Mouse (Mus musculus) forebrain, postnatal 0 days (tissue): ENCODE data around the gene Cd6. TPM values are rescaled to one million over a fixed set of nuclear protein-coding genes. Genes with fewer than 3 reads are reported as not detected.

Experiments
- ATAC-seq: fragments of 200-750 bp; cut with Nextera tagmentation; 2 replicates; pipeline ENCODE4 v1.8.0; 2017; ENCODE audit warnings: mild to moderate bottlenecking, moderate library complexity
- DNase-seq: peaks from one replicate; pipeline ENCODE4 v3.0.0-alpha.2; 2015
- H3K27ac ChIP-seq: fragments of 300-500 bp; sonication (generic); 2 replicates; pipeline ENCODE4 v1.5.1; 2014; ENCODE audit warnings: low read depth, mild to moderate bottlenecking, antibody characterized with exemption, low read length, moderate library complexity, mixed read lengths
- H3K27me3 ChIP-seq: fragments of 300-500 bp; sonication (generic); 2 replicates; pipeline ENCODE4 v1.6.1; 2014; ENCODE audit warnings: mild to moderate bottlenecking, low read length, mixed read lengths; ENCODE audit not compliant: insufficient read depth
- H3K36me3 ChIP-seq: fragments of 300-500 bp; sonication (generic); 2 replicates; pipeline ENCODE4 v1.6.1; 2014; ENCODE audit warnings: mild to moderate bottlenecking, moderate library complexity; ENCODE audit not compliant: insufficient read depth
- H3K4me1 ChIP-seq: fragments of 300-500 bp; sonication (generic); 2 replicates; pipeline ENCODE4 v1.6.1; 2014; ENCODE audit warnings: antibody characterized with exemption; ENCODE audit not compliant: insufficient read depth
- H3K4me2 ChIP-seq: fragments of 300-500 bp; sonication (generic); 2 replicates; pipeline ENCODE4 v1.6.1; 2014; ENCODE audit warnings: low read depth, mild to moderate bottlenecking, moderate library complexity
- H3K4me3 ChIP-seq: fragments of 300-500 bp; sonication (generic); 2 replicates; pipeline ENCODE4 v1.5.1; 2014; ENCODE audit warnings: low read depth, low read length, mixed read lengths
- H3K9ac ChIP-seq: fragments of 300-500 bp; sonication (generic); 2 replicates; pipeline ENCODE4 v1.6.1; 2014; ENCODE audit warnings: mild to moderate bottlenecking
- H3K9me3 ChIP-seq: fragments of 300-500 bp; sonication (generic); 2 replicates; pipeline ENCODE4 v1.6.1; 2016; ENCODE audit warnings: low read length
- CTCF ChIP-seq: sonication (generic); IDR thresholded peaks from 2 replicates; pipeline ENCODE4 v1.5.1; 2016; ENCODE audit warnings: antibody characterized with exemption, control low read depth, low read depth
- WGBS: fragments of 180-500 bp; shearing (Covaris S2); extraction: QIAGEN DNeasy Blood & Tissue Kit; methylation state at CpG from one replicate; pipeline ENCODE4 v1.1.7; 2014; 5-methylcytosine and 5-hydroxymethylcytosine counted together
- polyA plus RNA-seq: library from polyadenylated mRNA; unstranded; fragments of >200 nt; fragmentation: Nextera tagmentation; extraction: Ambion mirVana; gene quantifications from 2 replicates; pipeline ENCODE4 v1.2.1, GENCODE M21; 2015
- total RNA-seq: library from RNA; depleted of rRNA; stranded (reverse); fragments of >200 nt; gene quantifications from 2 replicates; pipeline ENCODE4 v1.2.3, GENCODE M21; 2014

Gene Cd6
- total and polyA plus RNA-seq, 2 experiments from 2014 or later, result 0.05 TPM; not detected in 1

DNA sequence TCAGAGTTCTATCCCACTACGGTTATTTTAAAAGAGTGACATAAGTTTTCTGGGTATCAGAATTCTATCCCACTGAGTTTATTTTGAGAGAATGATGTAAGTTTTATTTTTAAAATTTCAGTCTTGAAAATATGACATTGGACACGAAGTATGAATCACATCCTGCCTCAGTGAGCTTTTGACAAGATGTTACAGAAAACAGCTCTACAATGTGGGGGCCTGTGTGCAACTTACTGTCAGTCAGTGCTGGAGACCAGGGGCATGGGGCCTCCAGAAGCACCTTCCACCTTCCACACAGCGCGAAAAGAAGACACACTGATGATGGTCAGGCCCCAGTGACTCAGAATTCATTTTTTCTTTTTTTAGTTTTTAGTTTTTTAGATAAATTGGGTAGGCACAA lies 48.2 kb downstream of the Cd6 start:
- Histone ChIP-seq H3K9me3 (no peaks in the 10 kb centered on the region), H3K27ac (no peak overlapping the region), H3K4me2 (no peak overlapping the region), H3K9ac (no peak overlapping the region), H3K4me3 (no peak overlapping the region), H3K27me3 (no peaks in the 10 kb centered on the region), H3K36me3 (no peaks in the 10 kb centered on the region), H3K4me1 (peaks cover 3% of the 10 kb centered on the region; the same call in 1 of the 2 replicates)
- DNase-seq (no peak), ATAC-seq (no peak)
- WGBS, result 67% methylated on average over 4 of the region's 4 CpGs
- TF ChIP-seq CTCF, result no peak

DNA sequence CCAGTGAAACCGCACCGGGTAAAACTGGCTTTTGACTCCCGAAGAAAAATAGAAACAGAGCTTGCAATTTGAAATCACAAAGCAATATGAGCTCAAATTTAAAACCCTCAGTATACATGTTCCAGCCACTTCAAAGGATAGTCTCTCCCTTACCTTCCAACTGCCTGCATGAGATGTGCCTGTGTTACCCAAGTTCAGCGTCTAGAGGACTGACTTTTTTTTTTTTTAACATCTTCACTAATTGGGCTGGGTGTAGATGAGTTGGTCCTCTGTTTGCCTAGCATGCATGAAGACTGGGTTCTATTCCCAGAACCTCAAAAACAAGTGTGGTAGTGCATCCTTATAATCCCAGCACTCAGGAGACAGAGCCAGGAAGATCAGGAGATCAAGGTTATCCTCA lies 53.0 kb downstream of the Cd6 start:
- 83% methylated on average over 4 of the region's 4 CpGs for WGBS
- DNase-seq (no peak), ATAC-seq (no peak)
- no peaks in the 10 kb centered on the region for H3K9me3 ChIP-seq
- no peak overlapping the region for H3K4me3 ChIP-seq
- TF ChIP-seq CTCF, result no peak
- no peaks in the 10 kb centered on the region for H3K27me3 ChIP-seq
- H3K4me1 ChIP-seq, result no peaks in the 10 kb centered on the region
- no peak overlapping the region for H3K4me2 ChIP-seq
- no peak overlapping the region for H3K27ac ChIP-seq
- H3K36me3 ChIP-seq, result no peaks in the 10 kb centered on the region
- H3K9ac ChIP-seq, result no peak overlapping the region

GRCm38 (mm10) chr19:10774141-10774540 lies 55.7 kb downstream of the Cd6 start:
- no peak for ATAC-seq

DNA sequence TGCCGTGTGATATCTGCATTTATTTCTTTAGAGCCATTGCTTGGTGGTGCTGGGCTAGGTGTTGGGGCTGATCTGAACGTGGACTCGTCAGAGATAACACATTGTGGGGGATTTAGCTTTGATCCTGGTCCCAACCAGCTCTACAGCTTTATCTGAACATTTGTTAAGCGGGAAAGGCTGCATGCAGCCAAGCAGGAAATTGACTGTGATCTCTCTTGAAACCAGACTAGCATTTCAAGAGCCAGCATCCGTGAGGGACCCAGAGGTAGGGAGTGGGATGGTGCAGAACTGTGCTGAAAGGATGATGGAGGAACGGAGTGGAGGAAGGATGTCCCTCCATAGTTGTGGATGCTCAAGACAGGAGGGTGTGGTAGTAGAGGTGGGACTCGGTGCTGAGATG lies 56.5 kb downstream of the Cd6 start:
- Histone ChIP-seq H3K27ac (no peak overlapping the region), H3K27me3 (no peaks in the 10 kb centered on the region), H3K9ac (no peak overlapping the region), H3K36me3 (no peaks in the 10 kb centered on the region), H3K4me1 (no peaks in the 10 kb centered on the region), H3K4me2 (no peak overlapping the region), H3K9me3 (no peaks in the 10 kb centered on the region), H3K4me3 (no peak overlapping the region)
- DNase-seq (no peak), ATAC-seq (peak; percentile 32; the same call in 1 of the 2 replicates)
- 75% methylated on average over 7 of the region's 7 CpGs for WGBS
- no peak for TF ChIP-seq CTCF

More at GRCm38 (mm10) chr19:10774141-10774540, 55.7 kb downstream of the Cd6 start:
- TF ChIP-seq CTCF, result no peak
- Histone ChIP-seq H3K9ac (no peak overlapping the region), H3K27me3 (no peaks in the 10 kb centered on the region), H3K4me2 (no peak overlapping the region), H3K9me3 (no peaks in the 10 kb centered on the region), H3K4me1 (no peaks in the 10 kb centered on the region), H3K4me3 (no peak overlapping the region), H3K27ac (no peak overlapping the region), H3K36me3 (no peaks in the 10 kb centered on the region)
- 96% methylated on average over 6 of the region's 6 CpGs for WGBS
- no peak for DNase-seq

- H3K9ac ChIP-seq, result no peak overlapping the region
- ATAC-seq, result no peak
- no peak for TF ChIP-seq CTCF
- H3K4me2 ChIP-seq, result no peak overlapping the region
- H3K4me1 ChIP-seq, result no peaks in the 10 kb centered on the region
- no peak for DNase-seq
- no peaks in the 10 kb centered on the region for H3K36me3 ChIP-seq
- no peak overlapping the region for H3K4me3 ChIP-seq
- no peak overlapping the region for H3K27ac ChIP-seq
- H3K27me3 ChIP-seq, result no peaks in the 10 kb centered on the region
- WGBS, result 86% methylated on average over 10 of the region's 10 CpGs
- no peaks in the 10 kb centered on the region for H3K9me3 ChIP-seq
These were observed 57.0 kb downstream of the Cd6 start for GRCm38 (mm10) chr19:10772866-10773265.

- ATAC-seq, result no peak
These were observed 57.9 kb downstream of the Cd6 start for GRCm38 (mm10) chr19:10771995-10772394.

DNA sequence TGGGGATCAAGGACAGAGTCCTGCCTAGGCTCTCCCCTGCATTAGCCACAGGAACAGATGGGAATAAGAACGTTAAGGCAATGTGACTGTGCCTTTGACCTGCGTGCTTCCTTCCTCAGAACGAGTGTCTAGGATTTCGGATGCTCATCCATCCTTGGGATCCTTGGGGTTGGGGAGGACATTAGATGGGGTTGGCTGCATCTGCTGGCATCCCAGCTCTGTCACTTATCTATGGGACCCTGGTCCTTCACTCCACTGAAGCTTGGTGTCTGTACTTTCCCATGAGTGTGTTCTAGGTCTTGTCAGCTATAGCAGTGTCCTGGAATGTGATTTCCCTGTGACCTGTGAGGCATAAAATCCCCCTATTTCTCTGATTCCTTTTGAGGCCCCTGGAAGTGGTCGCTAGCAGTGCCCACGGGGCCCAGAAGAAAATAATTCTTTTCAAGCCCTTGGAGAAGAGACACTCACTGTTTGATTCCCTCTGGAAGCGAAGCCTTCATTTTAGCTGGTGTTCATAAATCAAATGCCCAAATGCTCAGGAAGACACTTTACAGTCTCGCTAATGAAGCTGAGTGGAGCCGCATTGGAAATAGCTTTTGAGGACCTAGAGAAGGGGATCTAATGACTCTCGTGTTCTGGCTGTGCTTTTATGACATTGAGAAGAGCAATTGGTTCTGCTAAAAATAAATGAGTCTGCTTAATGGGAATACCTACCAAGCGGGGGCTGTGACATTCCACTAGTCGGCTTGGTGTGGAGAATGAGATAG lies 60.2 kb downstream of the Cd6 start:
- no peaks in the 10 kb centered on the region for H3K9me3 ChIP-seq
- H3K4me3 ChIP-seq, result no peak overlapping the region
- no peaks in the 10 kb centered on the region for H3K36me3 ChIP-seq
- H3K27me3 ChIP-seq, result no peaks in the 10 kb centered on the region
- WGBS, result 66% methylated on average over 12 of the region's 12 CpGs
- H3K27ac ChIP-seq, result no peak overlapping the region
- TF ChIP-seq CTCF, result no peak
- no peak overlapping the region for H3K9ac ChIP-seq
- no peak overlapping the region for H3K4me2 ChIP-seq
- ATAC-seq (no peak), DNase-seq (no peak)
- no peaks in the 10 kb centered on the region for H3K4me1 ChIP-seq

More at GRCm38 (mm10) chr19:10771995-10772394, 57.9 kb downstream of the Cd6 start:
- Histone ChIP-seq H3K4me3 (no peak overlapping the region), H3K36me3 (no peaks in the 10 kb centered on the region), H3K4me2 (no peak overlapping the region), H3K27ac (no peak overlapping the region), H3K9ac (no peak overlapping the region), H3K27me3 (no peaks in the 10 kb centered on the region), H3K9me3 (no peaks in the 10 kb centered on the region), H3K4me1 (no peaks in the 10 kb centered on the region)
- TF ChIP-seq CTCF, result no peak
- DNase-seq, result no peak
- 79% methylated on average over 7 of the region's 7 CpGs for WGBS
